Mouse (Mus musculus): Measurements from ENCODE around the gene Rasal2.

DNA sequence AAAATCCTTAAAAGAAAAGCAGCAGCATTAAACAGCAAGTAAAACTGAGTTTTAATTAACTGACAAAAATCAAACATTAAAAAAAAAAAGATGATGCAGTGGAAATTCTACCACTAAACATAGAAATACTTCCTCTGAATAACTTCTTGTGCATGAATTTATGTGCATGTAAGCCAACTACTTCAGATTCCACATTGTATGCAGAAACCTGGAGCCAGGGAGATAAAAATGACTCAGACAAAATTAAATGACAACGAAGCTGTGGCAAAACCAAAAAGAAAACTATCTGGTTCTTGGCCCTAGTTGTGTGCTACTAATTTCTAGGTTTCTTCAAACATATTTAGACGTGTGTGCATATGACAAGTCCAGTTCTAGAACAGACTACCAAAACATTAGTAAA lies 2.7 kb downstream of the Rasal2 start:
- TF ChIP-seq CTCF (IDR thresholded peaks at IDR 0.05; ENCODE audit: control insufficient read depth, insufficient read depth, insufficient read length) (no peak), USF1 (IDR thresholded peaks at IDR 0.05; ENCODE audit: low read depth) (no peak), MYOG (IDR thresholded peaks at IDR 0.05; ENCODE audit: control insufficient read depth, extremely low read depth, insufficient read length) (no peak), FOSL1 (IDR thresholded peaks at IDR 0.05; ENCODE audit: insufficient read depth, low read length, poor library complexity, severe bottlenecking) (no peak), MYOD1 (IDR thresholded peaks at IDR 0.05; ENCODE audit: control insufficient read depth, insufficient read length, low read depth) (no peak), CEBPB (IDR thresholded peaks at IDR 0.05; ENCODE audit: low read depth) (no peak), MAX (IDR thresholded peaks at IDR 0.05) (no peak)
